Mouse (Mus musculus) urinary bladder, postnatal 14 days (tissue): ENCODE data around the gene Ndufs7.

Experiments
- DNase-seq: peaks from one replicate; pipeline ENCODE4 v3.0.0; 2021; ENCODE audit warnings: low spot score

The Ndufs7 gene

DNA sequence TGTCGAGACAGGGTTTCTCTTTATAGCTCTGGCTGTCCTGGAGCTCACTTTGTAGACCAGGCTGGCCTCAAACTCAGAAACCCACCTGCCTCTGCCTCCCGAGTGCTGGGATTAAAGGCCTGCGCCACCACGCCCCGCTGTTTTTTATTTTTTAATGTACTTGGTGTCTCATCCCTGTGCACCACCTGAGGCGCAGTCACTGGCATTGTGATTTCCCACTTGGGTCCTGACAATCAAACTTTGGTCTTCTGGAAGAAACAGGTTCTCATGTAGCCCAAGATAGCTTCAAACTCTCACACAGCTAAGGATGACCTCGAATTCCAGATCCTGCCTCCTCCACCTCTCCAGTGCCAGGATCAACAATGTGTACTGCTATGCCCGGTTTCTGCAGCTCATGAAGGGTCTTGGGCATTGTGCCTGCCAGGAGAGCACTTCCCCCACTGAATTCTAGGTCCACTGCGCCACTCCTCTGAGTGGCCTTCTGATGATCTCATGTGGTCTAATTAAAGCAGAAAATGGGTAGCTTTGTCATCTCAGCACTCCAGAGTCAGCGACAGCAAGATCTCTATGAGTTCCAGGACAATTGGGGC lies 13.9 kb downstream of the Ndufs7 start:
- no peak for DNase-seq

- peak; percentile 99 for DNase-seq
Observed at GRCm38 (mm10) chr10:80264341-80265148, 15.6 kb downstream of the Ndufs7 start.

- no peak for DNase-seq
Observed at GRCm38 (mm10) chr10:80265149-80265486, 16.2 kb downstream of the Ndufs7 start.

DNA sequence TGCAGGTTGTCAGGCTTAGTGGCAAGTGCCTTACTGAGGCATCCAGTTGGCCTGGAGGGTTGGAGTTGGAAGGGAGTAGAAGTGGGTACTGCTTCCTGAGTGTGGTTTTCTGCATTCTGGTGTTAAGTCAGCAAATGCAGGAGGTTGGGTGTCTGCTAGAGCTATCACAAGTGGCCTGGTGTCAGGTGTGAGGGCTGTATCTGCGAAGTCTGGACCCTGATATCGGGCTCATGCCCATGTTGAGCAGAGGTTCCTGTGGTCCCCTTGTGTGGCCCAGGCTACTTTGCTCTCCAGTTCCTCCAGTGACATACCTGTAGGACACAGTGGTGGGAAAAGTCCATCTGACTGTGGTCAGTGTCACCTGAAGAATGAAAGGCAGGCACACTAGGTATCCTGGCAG lies 21.2 kb downstream of the Ndufs7 start:
- DNase-seq = no peak

GRCm38 (mm10) chr10:80270734-80271181 lies 21.8 kb downstream of the Ndufs7 start:
- no peak for DNase-seq

GRCm38 (mm10) chr10:80271186-80271843 lies 22.4 kb downstream of the Ndufs7 start:
- DNase-seq = no peak

- DNase-seq = no peak
Observed at GRCm38 (mm10) chr10:80271870-80272585, 23.1 kb downstream of the Ndufs7 start.

DNA sequence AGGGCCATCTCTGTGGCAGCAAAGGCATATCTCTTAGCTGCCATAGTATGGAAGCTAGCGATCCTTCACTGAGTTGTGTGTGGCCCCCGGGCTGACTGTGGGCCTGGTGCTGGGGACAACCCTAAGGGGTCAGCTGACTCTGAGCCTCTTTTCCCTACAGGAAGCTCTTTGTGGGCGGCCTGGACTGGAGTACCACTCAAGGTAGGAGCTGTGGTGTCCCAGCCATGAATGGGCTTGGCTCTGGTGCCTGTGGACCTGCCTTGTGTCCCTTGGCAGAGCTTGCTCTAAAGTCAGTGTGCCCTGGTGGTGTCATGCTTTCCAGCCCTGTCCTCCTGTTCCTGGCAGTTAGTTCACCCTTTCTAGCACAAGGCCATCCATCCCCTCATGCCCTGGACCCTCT lies 24.9 kb downstream of the Ndufs7 start:
- DNase-seq = no peak

- no peak for DNase-seq
Observed at GRCm38 (mm10) chr10:80276238-80276637, 27.3 kb downstream of the Ndufs7 start.

DNA sequence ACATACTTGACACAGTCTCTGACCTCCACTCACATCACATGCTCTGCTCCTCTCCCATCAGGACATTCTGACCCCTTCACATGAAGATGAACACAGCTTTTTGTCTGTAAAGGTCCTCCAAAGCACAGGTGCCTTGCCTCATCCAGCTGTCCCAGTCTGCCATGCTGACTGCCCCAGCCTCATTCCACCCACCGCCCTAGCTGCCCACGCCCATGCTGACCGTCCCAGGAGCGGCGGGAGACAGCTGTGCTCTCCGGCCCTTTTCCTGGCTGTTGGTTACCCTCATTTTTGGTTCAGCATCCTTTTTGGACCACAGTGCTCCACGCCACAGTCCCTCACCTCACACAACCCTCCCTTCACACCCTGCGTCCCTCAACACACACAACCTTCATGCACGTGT lies 29.5 kb downstream of the Ndufs7 start:
- DNase-seq = no peak

GRCm38 (mm10) chr10:80279273-80279672 lies 30.4 kb downstream of the Ndufs7 start:
- DNase-seq = no peak

GRCm38 (mm10) chr10:80281304-80281703 lies 32.4 kb downstream of the Ndufs7 start:
- no peak for DNase-seq

DNA sequence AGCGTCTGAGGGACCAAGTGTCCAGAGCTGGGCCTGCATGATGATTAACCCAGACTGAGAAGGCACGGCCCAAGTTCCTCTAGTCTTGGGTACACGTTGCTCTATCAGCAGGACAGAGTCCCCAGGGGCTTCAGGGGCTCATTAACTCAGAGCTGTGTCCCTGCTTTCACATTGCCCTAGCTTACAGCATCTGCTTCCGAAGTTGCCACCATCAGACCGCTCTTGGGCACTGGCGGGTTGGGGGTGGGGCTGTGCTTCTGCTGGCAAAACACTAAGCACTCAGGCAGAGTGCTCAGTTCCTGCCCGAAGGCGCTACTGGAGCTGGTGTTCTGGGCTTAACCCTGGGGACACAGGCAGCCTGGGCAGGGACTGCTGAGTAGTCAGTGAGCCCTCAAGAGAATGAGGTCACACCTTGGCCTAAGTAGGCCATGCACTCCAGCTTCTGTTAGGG lies 33.0 kb downstream of the Ndufs7 start:
- peak; percentile 60 for DNase-seq

- peak; percentile 47 for DNase-seq
Observed at GRCm38 (mm10) chr10:80282481-80283441, 33.8 kb downstream of the Ndufs7 start.

GRCm38 (mm10) chr10:80285222-80286070 lies 36.5 kb downstream of the Ndufs7 start:
- no peak for DNase-seq

- DNase-seq = no peak
Observed at GRCm38 (mm10) chr10:80288097-80288496, 39.2 kb downstream of the Ndufs7 start.

GRCm38 (mm10) chr10:80288657-80289056 lies 39.7 kb downstream of the Ndufs7 start:
- DNase-seq = no peak

- DNase-seq = peak; percentile 96
Observed at GRCm38 (mm10) chr10:80292251-80293146, 43.6 kb downstream of the Ndufs7 start, which contains the start of gene Rps15. Gene Rps15 (plus strand): TSS chr10:80292453.

DNA sequence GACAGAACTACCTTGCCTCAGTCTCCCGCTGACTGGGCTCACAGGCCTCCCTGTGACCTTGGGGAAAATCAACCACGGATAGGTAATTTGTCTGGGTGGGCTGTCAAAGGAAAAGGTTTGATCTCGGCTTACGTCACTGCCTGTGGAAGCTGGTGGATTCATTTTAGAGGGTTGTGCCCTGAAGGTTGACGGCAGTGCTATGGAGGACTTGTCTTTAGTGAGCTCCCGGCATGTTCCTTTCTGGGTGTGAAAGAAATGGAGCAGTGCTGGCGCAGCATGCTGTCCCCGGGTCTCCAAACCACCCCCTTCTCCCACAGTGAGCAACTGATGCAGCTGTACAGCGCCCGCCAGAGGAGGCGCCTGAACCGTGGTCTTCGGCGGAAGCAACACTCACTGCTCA lies 44.4 kb downstream of the Ndufs7 start:
- no peak for DNase-seq
